Mouse (Mus musculus): ENCODE data around the gene Spata31d1b. TPM values are rescaled to one million over a fixed set of nuclear protein-coding genes. Genes with fewer than 3 reads are reported as not detected.
A peak's percentile ranks its signal among the peaks of the same experiment; 100 is the strongest.
"Not testable (repeated sequence)": the region's sequence is repeated elsewhere in the genome, so short reads cannot be mapped to it uniquely, and the experiment has no call there.

Gene Spata31d1b
- total RNA-seq, 2 experiments from 2014 or later = not detected

- DNase-seq (ENCODE audit: low spot score in 2 of 2) = no peak
- intact Hi-C loops (cut with DNase I) = no loop called here
Measured at GRCm38 (mm10) chr13:59690576-59690975, 21.5 kb upstream of the Spata31d1b start.

- intact Hi-C loops (cut with DNase I) = no loop called here
- DNase-seq (ENCODE audit: low spot score in 2 of 2) = no peak
Measured at GRCm38 (mm10) chr13:59691478-59691877, 20.6 kb upstream of the Spata31d1b start.

- intact Hi-C loops (cut with DNase I) = no loop called here
- DNase-seq (ENCODE audit: low spot score in 2 of 2) = no peak
Measured at GRCm38 (mm10) chr13:59694008-59694407, 18.1 kb upstream of the Spata31d1b start, which contains the start of gene 4921517D22Rik. Gene 4921517D22Rik (minus strand): TSS chr13:59694108.

- no peak for DNase-seq (ENCODE audit: low spot score in 2 of 2)
Measured at GRCm38 (mm10) chr13:59695781-59696180, 16.3 kb upstream of the Spata31d1b start.

GRCm38 (mm10) chr13:59699131-59699530 is 13.0 kb upstream of the Spata31d1b start:
- DNase-seq (ENCODE audit: low spot score in 2 of 2) = peak in 1 of 2 experiments; percentile 31
- intact Hi-C loops (cut with DNase I) = no loop called here

More at GRCm38 (mm10) chr13:59695781-59696180, 16.3 kb upstream of the Spata31d1b start:
- intact Hi-C loops (cut with DNase I) = no loop called here

GRCm38 (mm10) chr13:59700137-59700536 is 11.9 kb upstream of the Spata31d1b start:
- intact Hi-C loops (cut with DNase I); DNase-seq (ENCODE audit: low spot score in 2 of 2): not testable (repeated sequence)

- DNase-seq (ENCODE audit: low spot score in 2 of 2) = peak; percentile 20 to 36
- intact Hi-C loops (cut with DNase I) = no loop called here
Measured at GRCm38 (mm10) chr13:59703514-59703913, 8.6 kb upstream of the Spata31d1b start.

GRCm38 (mm10) chr13:59704562-59704961 is 7.5 kb upstream of the Spata31d1b start:
- intact Hi-C loops (cut with DNase I) = no loop called here
- DNase-seq (ENCODE audit: low spot score in 2 of 2) = peak; percentile 29 to 57

GRCm38 (mm10) chr13:59710230-59710629 is 1.9 kb upstream of the Spata31d1b start, which contains the start of gene Spata31d1a:
Gene Spata31d1a (minus strand): TSS chr13:59710330.
- intact Hi-C loops (cut with DNase I) = no loop called here

GRCm38 (mm10) chr13:59713710-59714109 is 1.6 kb downstream of the Spata31d1b start:
- DNase-seq (ENCODE audit: low spot score in 2 of 2) = no peak
- intact Hi-C loops (cut with DNase I) = no loop called here

More at GRCm38 (mm10) chr13:59710230-59710629, 1.9 kb upstream of the Spata31d1b start, which contains the start of gene Spata31d1a:
- DNase-seq (ENCODE audit: low spot score in 2 of 2) = no peak

- DNase-seq (ENCODE audit: low spot score in 2 of 2); intact Hi-C loops (cut with DNase I): not testable (repeated sequence)
Measured at GRCm38 (mm10) chr13:59718857-59719440, 6.9 kb downstream of the Spata31d1b start.

- intact Hi-C loops (cut with DNase I) = no loop called here
- no peak for DNase-seq (ENCODE audit: low spot score in 2 of 2)
Measured at GRCm38 (mm10) chr13:59719475-59719874, 7.4 kb downstream of the Spata31d1b start.

GRCm38 (mm10) chr13:59722089-59722488 is 10.0 kb downstream of the Spata31d1b start:
- intact Hi-C loops (cut with DNase I) = loop anchor here (10.0 kb wide), 1 partner anchor 187 kb away; no protein-coding TSS in a partner anchor
- DNase-seq (ENCODE audit: low spot score in 2 of 2) = not testable (repeated sequence)

- intact Hi-C loops (cut with DNase I) = loop anchor here (5.0 to 10.0 kb wide), 2 partner anchors 89 to 192 kb away; no protein-coding TSS in a partner anchor
- DNase-seq (ENCODE audit: low spot score in 2 of 2) = no peak
Measured at GRCm38 (mm10) chr13:59726139-59726867, 14.2 kb downstream of the Spata31d1b start.

- intact Hi-C loops (cut with DNase I) = loop anchor here (5.0 to 10.0 kb wide), 2 partner anchors 91 to 194 kb away; no protein-coding TSS in a partner anchor
- peak; percentile 92 to 94 for DNase-seq (ENCODE audit: low spot score in 2 of 2)
Measured at GRCm38 (mm10) chr13:59728378-59729093, 16.5 kb downstream of the Spata31d1b start.

- DNase-seq (ENCODE audit: low spot score in 2 of 2) = no peak
- intact Hi-C loops (cut with DNase I) = no loop called here
Measured at GRCm38 (mm10) chr13:59731652-59732051, 19.6 kb downstream of the Spata31d1b start, which contains the start of gene Spata31d1d. Gene Spata31d1d (minus strand): TSS chr13:59731752.

GRCm38 (mm10) chr13:59733936-59734335 is 21.9 kb downstream of the Spata31d1b start:
- intact Hi-C loops (cut with DNase I) = no loop called here
- DNase-seq (ENCODE audit: low spot score in 2 of 2) = no peak

GRCm38 (mm10) chr13:59734347-59734746 is 22.3 kb downstream of the Spata31d1b start:
- DNase-seq (ENCODE audit: low spot score in 2 of 2); intact Hi-C loops (cut with DNase I): not testable (repeated sequence)

- no peak for DNase-seq (ENCODE audit: low spot score in 2 of 2)
- intact Hi-C loops (cut with DNase I) = no loop called here
Measured at GRCm38 (mm10) chr13:59735190-59735589, 23.1 kb downstream of the Spata31d1b start.

- intact Hi-C loops (cut with DNase I) = no loop called here
- no peak for DNase-seq (ENCODE audit: low spot score in 2 of 2)
Measured at GRCm38 (mm10) chr13:59738455-59738854, 26.4 kb downstream of the Spata31d1b start.

All from left cerebral cortex, postnatal 14 days (tissue).